Mouse (Mus musculus): ENCODE measurements around the gene Sdccag8. TPM values are rescaled to one million over a fixed set of nuclear protein-coding genes. Genes with fewer than 3 reads are reported as not detected.

Gene Sdccag8
- total and polyA plus RNA-seq, 2 experiments: 2.3 to 9.5 TPM

DNA sequence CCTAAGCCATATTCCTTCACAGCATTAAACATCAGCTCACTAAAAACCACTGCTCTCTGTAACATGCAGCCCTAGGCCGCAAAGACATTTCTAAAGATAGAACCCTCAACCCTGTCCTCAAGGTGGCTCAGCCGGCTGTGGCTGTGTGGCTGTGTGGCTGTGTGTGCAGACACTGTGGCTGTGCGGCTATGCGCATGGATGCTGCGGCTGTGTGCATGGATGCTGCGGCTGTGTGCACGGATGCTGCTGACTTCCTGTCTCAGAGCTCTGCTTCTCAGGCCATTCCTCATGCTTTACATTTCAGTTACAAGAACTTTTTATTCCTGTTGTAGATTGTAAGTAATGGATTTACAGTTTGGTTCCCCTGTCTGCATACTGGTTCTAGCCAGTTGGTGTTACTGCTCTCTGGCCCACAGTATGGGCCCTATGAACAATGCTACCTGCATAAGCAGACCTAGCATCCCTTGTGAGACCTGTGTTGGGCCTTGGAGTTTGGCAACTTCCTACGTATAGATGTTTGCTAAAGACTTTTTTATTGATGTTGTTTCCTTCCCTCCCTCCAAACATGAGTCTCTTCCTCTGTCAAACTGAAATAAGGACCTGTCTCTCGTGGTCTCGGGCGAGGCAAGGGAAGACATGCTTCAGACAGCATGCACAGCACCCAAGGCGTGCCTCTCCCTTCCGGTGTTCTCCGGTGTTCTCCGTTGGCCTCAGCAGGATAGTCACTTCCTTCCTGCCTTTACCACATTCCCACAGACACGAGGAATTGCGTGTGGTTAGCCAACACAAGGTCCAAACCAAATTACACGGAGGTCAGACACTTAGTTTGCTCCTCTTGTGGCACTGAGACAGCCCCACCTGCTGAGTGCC is 178.9 kb downstream of the Sdccag8 start:
- Histone ChIP-seq H3K9ac (ENCODE audit: low read depth, low read length) (no peak overlapping the region), H3K27me3 (ENCODE audit: control insufficient read depth, insufficient read depth, low read length) (no peaks in the 10 kb centered on the region), H3K4me1 (ENCODE audit: control insufficient read depth, insufficient read depth, low read length) (no peaks in the 10 kb centered on the region), H3K27ac (replicated peaks; ENCODE audit: insufficient read depth, low read depth, low read length) (no peak overlapping the region), H3K36me3 (ENCODE audit: control insufficient read depth, insufficient read depth, low read length) (no peaks in the 10 kb centered on the region), H3K79me2 (ENCODE audit: control insufficient read depth, insufficient read depth, low read length) (no peaks in the 10 kb centered on the region), H3K4me3 (ENCODE audit: insufficient read depth, low read depth, low read length) (no peak overlapping the region)
- TF ChIP-seq CTCF (IDR thresholded peaks at IDR 0.05; ENCODE audit: low read depth, low read length) (no peak), POLR2A (IDR thresholded peaks at IDR 0.05; ENCODE audit: extremely low read depth, insufficient read depth, low read length) (no peak)
- DNase-seq (ENCODE audit: extremely low read depth, low read depth, low spot score): no peak
- WGBS: 85% methylated on average over 18 of the region's 18 CpGs

DNA sequence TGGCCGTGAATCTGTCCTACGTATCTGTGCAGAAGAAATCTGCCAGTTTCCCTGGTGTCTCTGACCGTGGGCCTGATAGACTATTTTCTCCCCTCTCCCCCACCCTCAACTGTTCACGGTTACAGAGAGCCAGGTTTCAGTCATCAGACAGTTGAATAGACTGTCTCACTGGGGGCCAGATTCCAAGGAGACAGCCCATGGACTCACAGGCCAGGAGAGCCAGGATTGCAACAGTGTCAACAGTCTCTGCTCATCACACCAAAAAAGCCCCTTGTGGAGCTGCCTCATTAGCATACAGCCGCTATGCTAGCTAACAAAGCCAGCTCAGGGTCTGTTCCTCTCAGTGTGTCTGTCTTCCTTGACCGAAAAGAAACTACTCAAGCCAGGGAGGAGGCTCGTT is 179.6 kb downstream of the Sdccag8 start:
- no peaks in the 10 kb centered on the region for H3K36me3 ChIP-seq (ENCODE audit: control insufficient read depth, insufficient read depth, low read length)
- no peaks in the 10 kb centered on the region for H3K27me3 ChIP-seq (ENCODE audit: control insufficient read depth, insufficient read depth, low read length)
- WGBS: 78% methylated on average over 7 of the region's 7 CpGs
- no peaks in the 10 kb centered on the region for H3K4me1 ChIP-seq (ENCODE audit: control insufficient read depth, insufficient read depth, low read length)
- H3K9ac ChIP-seq (ENCODE audit: low read depth, low read length): no peak overlapping the region
- H3K4me3 ChIP-seq (ENCODE audit: insufficient read depth, low read depth, low read length): no peak overlapping the region
- no peaks in the 10 kb centered on the region for H3K79me2 ChIP-seq (ENCODE audit: control insufficient read depth, insufficient read depth, low read length)
- no peak overlapping the region for H3K27ac ChIP-seq (replicated peaks; ENCODE audit: insufficient read depth, low read depth, low read length)
- TF ChIP-seq CTCF (IDR thresholded peaks at IDR 0.05; ENCODE audit: low read depth, low read length) (no peak), POLR2A (IDR thresholded peaks at IDR 0.05; ENCODE audit: extremely low read depth, insufficient read depth, low read length) (no peak)
- DNase-seq (ENCODE audit: extremely low read depth, low read depth, low spot score): no peak

GRCm38 (mm10) chr1:176994707-176995418 is 180.4 kb downstream of the Sdccag8 start:
- no peak for DNase-seq (ENCODE audit: extremely low read depth, low read depth, low spot score)
- Histone ChIP-seq H3K27me3 (ENCODE audit: control insufficient read depth, insufficient read depth, low read length) (no peaks in the 10 kb centered on the region), H3K36me3 (ENCODE audit: control insufficient read depth, insufficient read depth, low read length) (no peaks in the 10 kb centered on the region), H3K4me1 (ENCODE audit: control insufficient read depth, insufficient read depth, low read length) (no peaks in the 10 kb centered on the region), H3K9ac (ENCODE audit: low read depth, low read length) (no peak overlapping the region), H3K27ac (replicated peaks; ENCODE audit: insufficient read depth, low read depth, low read length) (no peak overlapping the region), H3K4me3 (ENCODE audit: insufficient read depth, low read depth, low read length) (no peak overlapping the region), H3K79me2 (ENCODE audit: control insufficient read depth, insufficient read depth, low read length) (no peaks in the 10 kb centered on the region)
- 94% methylated on average over 11 of the region's 11 CpGs for WGBS
- TF ChIP-seq POLR2A (IDR thresholded peaks at IDR 0.05; ENCODE audit: extremely low read depth, insufficient read depth, low read length) (no peak), CTCF (IDR thresholded peaks at IDR 0.05; ENCODE audit: low read depth, low read length) (no peak)

DNA sequence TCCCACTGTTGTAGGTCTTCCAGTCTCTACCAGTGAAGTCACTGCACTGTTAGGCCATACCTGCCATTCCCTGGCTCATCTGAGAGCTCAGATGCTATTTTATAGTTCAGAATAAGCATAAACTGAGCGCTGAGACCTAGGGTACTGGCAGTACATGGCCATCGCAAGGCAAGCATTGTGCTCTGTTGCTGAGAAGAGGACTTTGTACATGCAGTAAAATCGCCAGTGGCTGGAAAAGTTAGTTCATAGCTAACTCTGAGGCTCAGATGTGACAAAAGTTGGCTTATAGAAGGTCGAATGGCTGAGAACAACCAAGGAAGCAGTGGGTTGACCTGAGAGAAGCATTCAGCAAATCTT is 180.9 kb downstream of the Sdccag8 start:
- DNase-seq (ENCODE audit: extremely low read depth, low read depth, low spot score): no peak
- Histone ChIP-seq H3K4me1 (ENCODE audit: control insufficient read depth, insufficient read depth, low read length) (no peaks in the 10 kb centered on the region), H3K9ac (ENCODE audit: low read depth, low read length) (no peak overlapping the region), H3K27ac (replicated peaks; ENCODE audit: insufficient read depth, low read depth, low read length) (no peak overlapping the region), H3K36me3 (ENCODE audit: control insufficient read depth, insufficient read depth, low read length) (no peaks in the 10 kb centered on the region), H3K79me2 (ENCODE audit: control insufficient read depth, insufficient read depth, low read length) (no peaks in the 10 kb centered on the region), H3K4me3 (ENCODE audit: insufficient read depth, low read depth, low read length) (no peak overlapping the region), H3K27me3 (ENCODE audit: control insufficient read depth, insufficient read depth, low read length) (no peaks in the 10 kb centered on the region)
- TF ChIP-seq CTCF (IDR thresholded peaks at IDR 0.05; ENCODE audit: low read depth, low read length): no peak
- no peak for TF ChIP-seq POLR2A (IDR thresholded peaks at IDR 0.05; ENCODE audit: extremely low read depth, insufficient read depth, low read length)
- 85% methylated on average over 4 of the region's 4 CpGs for WGBS

- no peaks in the 10 kb centered on the region for H3K4me1 ChIP-seq (ENCODE audit: control insufficient read depth, insufficient read depth, low read length)
- H3K36me3 ChIP-seq (ENCODE audit: control insufficient read depth, insufficient read depth, low read length): no peaks in the 10 kb centered on the region
- H3K79me2 ChIP-seq (ENCODE audit: control insufficient read depth, insufficient read depth, low read length): no peaks in the 10 kb centered on the region
- H3K27me3 ChIP-seq (ENCODE audit: control insufficient read depth, insufficient read depth, low read length): no peaks in the 10 kb centered on the region
- TF ChIP-seq POLR2A (IDR thresholded peaks at IDR 0.05; ENCODE audit: extremely low read depth, insufficient read depth, low read length) (no peak), CTCF (IDR thresholded peaks at IDR 0.05; ENCODE audit: low read depth, low read length) (no peak)
- no peak overlapping the region for H3K27ac ChIP-seq (replicated peaks; ENCODE audit: insufficient read depth, low read depth, low read length)
- 96% methylated on average over 3 of the region's 3 CpGs for WGBS
- H3K9ac ChIP-seq (ENCODE audit: low read depth, low read length): no peak overlapping the region
- no peak for DNase-seq (ENCODE audit: extremely low read depth, low read depth, low spot score)
- no peak overlapping the region for H3K4me3 ChIP-seq (ENCODE audit: insufficient read depth, low read depth, low read length)
Measured at GRCm38 (mm10) chr1:176996166-176996565, 181.7 kb downstream of the Sdccag8 start.

Measured in liver, adult 2 months (tissue).